Mouse (Mus musculus) bone marrow macrophage, adult 2 months (primary cell): ENCODE measurements at regions not wholly inside any gene's neighbourhood (a gene's known extent, or its start where the extent isn't known, plus 50 kb on each side); places are given as distances from the start of the nearest gene placed in this dataset.

Experiments
- CTCF ChIP-seq: IDR thresholded peaks from 2 replicates; pipeline ENCODE4 v1.5.1; 2012; ENCODE audit warnings: low read depth, mild to moderate bottlenecking, low read length, moderate library complexity
- POLR2A ChIP-seq: IDR thresholded peaks from 2 replicates; pipeline ENCODE4 v1.6.1; 2012; ENCODE audit warnings: mild to moderate bottlenecking, low read depth, low read length, borderline replicate concordance

DNA sequence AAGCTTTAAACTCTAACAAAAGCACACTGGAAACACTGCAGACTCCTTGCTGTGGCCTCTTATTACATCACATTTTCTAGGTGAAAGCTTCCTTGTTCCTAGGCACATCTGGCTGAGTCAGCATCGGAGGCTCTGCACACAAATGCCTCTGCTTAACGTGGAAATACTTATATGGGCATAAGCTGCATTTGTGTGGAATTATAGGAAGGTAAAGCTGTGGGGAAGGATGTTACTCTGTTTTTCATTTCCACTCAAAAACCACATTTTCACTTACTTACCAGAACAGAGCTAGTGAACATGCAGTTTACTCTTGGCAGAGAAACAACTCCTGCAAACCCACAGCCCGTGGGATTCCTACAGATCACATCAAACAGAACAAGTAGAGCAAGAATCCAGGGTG lies 609.9 kb downstream of the Efnb2 start:
- TF ChIP-seq POLR2A (no peak), CTCF (no peak)
